Mouse (Mus musculus): ENCODE measurements at regions not wholly inside any gene's neighbourhood (a gene's known extent, or its start where the extent isn't known, plus 50 kb on each side); places are given as distances from the start of the nearest gene placed in this dataset.

GRCm38 (mm10) chr8:6388651-6389050, 1283.5 kb upstream of the Slc10a2 start:
- WGBS = 78% methylated on average over 2 of the region's 2 CpGs

GRCm38 (mm10) chr8:6374712-6375111, 1269.6 kb upstream of the Slc10a2 start:
- Histone ChIP-seq H3K79me2 (ENCODE audit: control insufficient read depth, insufficient read depth, low read length) (no peaks in the 10 kb centered on the region), H3K27ac (replicated peaks; ENCODE audit: insufficient read depth, low read depth, low read length) (no peak overlapping the region), H3K9ac (ENCODE audit: low read depth, low read length) (no peak overlapping the region), H3K4me1 (ENCODE audit: control insufficient read depth, insufficient read depth, low read length) (no peaks in the 10 kb centered on the region), H3K27me3 (ENCODE audit: control insufficient read depth, insufficient read depth, low read length) (no peaks in the 10 kb centered on the region), H3K4me3 (ENCODE audit: insufficient read depth, low read depth, low read length) (no peak overlapping the region), H3K36me3 (ENCODE audit: control insufficient read depth, insufficient read depth, low read length) (no peaks in the 10 kb centered on the region)
- no peak for DNase-seq (ENCODE audit: extremely low read depth, low read depth, low spot score)
- WGBS = 55% methylated on average over 3 of the region's 3 CpGs
- TF ChIP-seq POLR2A (IDR thresholded peaks at IDR 0.05; ENCODE audit: extremely low read depth, insufficient read depth, low read length) = no peak
- TF ChIP-seq CTCF (IDR thresholded peaks at IDR 0.05; ENCODE audit: low read depth, low read length) = no peak

More at GRCm38 (mm10) chr8:6388651-6389050, 1283.5 kb upstream of the Slc10a2 start:
- no peak for TF ChIP-seq POLR2A (IDR thresholded peaks at IDR 0.05; ENCODE audit: extremely low read depth, insufficient read depth, low read length)
- no peak for TF ChIP-seq CTCF (IDR thresholded peaks at IDR 0.05; ENCODE audit: low read depth, low read length)
- Histone ChIP-seq H3K9ac (ENCODE audit: low read depth, low read length) (no peak overlapping the region), H3K4me3 (ENCODE audit: insufficient read depth, low read depth, low read length) (no peak overlapping the region), H3K4me1 (ENCODE audit: control insufficient read depth, insufficient read depth, low read length) (no peaks in the 10 kb centered on the region), H3K27me3 (ENCODE audit: control insufficient read depth, insufficient read depth, low read length) (no peaks in the 10 kb centered on the region), H3K79me2 (ENCODE audit: control insufficient read depth, insufficient read depth, low read length) (no peaks in the 10 kb centered on the region), H3K27ac (replicated peaks; ENCODE audit: insufficient read depth, low read depth, low read length) (no peak overlapping the region), H3K36me3 (ENCODE audit: control insufficient read depth, insufficient read depth, low read length) (no peaks in the 10 kb centered on the region)
- no peak for DNase-seq (ENCODE audit: extremely low read depth, low read depth, low spot score)

- H3K27me3 ChIP-seq (ENCODE audit: control insufficient read depth, insufficient read depth, low read length) = no peaks in the 10 kb centered on the region
- no peak overlapping the region for H3K4me3 ChIP-seq (ENCODE audit: insufficient read depth, low read depth, low read length)
- DNase-seq (ENCODE audit: extremely low read depth, low read depth, low spot score) = no peak
- 91% methylated on average over 6 of the region's 6 CpGs for WGBS
- TF ChIP-seq POLR2A (IDR thresholded peaks at IDR 0.05; ENCODE audit: extremely low read depth, insufficient read depth, low read length) = no peak
- TF ChIP-seq CTCF (IDR thresholded peaks at IDR 0.05; ENCODE audit: low read depth, low read length) = no peak
- H3K4me1 ChIP-seq (ENCODE audit: control insufficient read depth, insufficient read depth, low read length) = no peaks in the 10 kb centered on the region
- no peak overlapping the region for H3K27ac ChIP-seq (replicated peaks; ENCODE audit: insufficient read depth, low read depth, low read length)
- no peaks in the 10 kb centered on the region for H3K79me2 ChIP-seq (ENCODE audit: control insufficient read depth, insufficient read depth, low read length)
- H3K9ac ChIP-seq (ENCODE audit: low read depth, low read length) = no peak overlapping the region
- no peaks in the 10 kb centered on the region for H3K36me3 ChIP-seq (ENCODE audit: control insufficient read depth, insufficient read depth, low read length)
These were observed 1256.3 kb upstream of the Slc10a2 start for GRCm38 (mm10) chr8:6361403-6361942.

GRCm38 (mm10) chr8:6357866-6358265, 1252.7 kb upstream of the Slc10a2 start:
- 43% methylated on average over 2 of the region's 2 CpGs for WGBS
- Histone ChIP-seq H3K79me2 (ENCODE audit: control insufficient read depth, insufficient read depth, low read length) (no peaks in the 10 kb centered on the region), H3K4me3 (ENCODE audit: insufficient read depth, low read depth, low read length) (no peak overlapping the region), H3K4me1 (ENCODE audit: control insufficient read depth, insufficient read depth, low read length) (no peaks in the 10 kb centered on the region), H3K27ac (replicated peaks; ENCODE audit: insufficient read depth, low read depth, low read length) (no peak overlapping the region), H3K27me3 (ENCODE audit: control insufficient read depth, insufficient read depth, low read length) (no peaks in the 10 kb centered on the region), H3K9ac (ENCODE audit: low read depth, low read length) (no peak overlapping the region), H3K36me3 (ENCODE audit: control insufficient read depth, insufficient read depth, low read length) (no peaks in the 10 kb centered on the region)
- TF ChIP-seq POLR2A (IDR thresholded peaks at IDR 0.05; ENCODE audit: extremely low read depth, insufficient read depth, low read length) (no peak), CTCF (IDR thresholded peaks at IDR 0.05; ENCODE audit: low read depth, low read length) (no peak)
- DNase-seq (ENCODE audit: extremely low read depth, low read depth, low spot score) = no peak

GRCm38 (mm10) chr8:6350460-6350859, 1245.3 kb upstream of the Slc10a2 start:
- TF ChIP-seq CTCF (IDR thresholded peaks at IDR 0.05; ENCODE audit: low read depth, low read length) = no peak
- no peak for TF ChIP-seq POLR2A (IDR thresholded peaks at IDR 0.05; ENCODE audit: extremely low read depth, insufficient read depth, low read length)
- H3K4me3 ChIP-seq (ENCODE audit: insufficient read depth, low read depth, low read length) = no peak overlapping the region
- no peak for DNase-seq (ENCODE audit: extremely low read depth, low read depth, low spot score)
- no peak overlapping the region for H3K9ac ChIP-seq (ENCODE audit: low read depth, low read length)
- no peaks in the 10 kb centered on the region for H3K36me3 ChIP-seq (ENCODE audit: control insufficient read depth, insufficient read depth, low read length)
- H3K4me1 ChIP-seq (ENCODE audit: control insufficient read depth, insufficient read depth, low read length) = no peaks in the 10 kb centered on the region
- H3K27ac ChIP-seq (replicated peaks; ENCODE audit: insufficient read depth, low read depth, low read length) = no peak overlapping the region
- WGBS = 44% methylated on average over 1 of the region's 1 CpGs
- no peaks in the 10 kb centered on the region for H3K27me3 ChIP-seq (ENCODE audit: control insufficient read depth, insufficient read depth, low read length)
- H3K79me2 ChIP-seq (ENCODE audit: control insufficient read depth, insufficient read depth, low read length) = no peaks in the 10 kb centered on the region

- 79% methylated on average over 1 of the region's 1 CpGs for WGBS
These were observed 1244.9 kb upstream of the Slc10a2 start for GRCm38 (mm10) chr8:6350052-6350451.

More at GRCm38 (mm10) chr8:6350052-6350451, 1244.9 kb upstream of the Slc10a2 start:
- Histone ChIP-seq H3K27ac (replicated peaks; ENCODE audit: insufficient read depth, low read depth, low read length) (no peak overlapping the region), H3K4me3 (ENCODE audit: insufficient read depth, low read depth, low read length) (no peak overlapping the region), H3K79me2 (ENCODE audit: control insufficient read depth, insufficient read depth, low read length) (no peaks in the 10 kb centered on the region), H3K36me3 (ENCODE audit: control insufficient read depth, insufficient read depth, low read length) (no peaks in the 10 kb centered on the region), H3K9ac (ENCODE audit: low read depth, low read length) (no peak overlapping the region), H3K27me3 (ENCODE audit: control insufficient read depth, insufficient read depth, low read length) (no peaks in the 10 kb centered on the region), H3K4me1 (ENCODE audit: control insufficient read depth, insufficient read depth, low read length) (no peaks in the 10 kb centered on the region)
- no peak for DNase-seq (ENCODE audit: extremely low read depth, low read depth, low spot score)
- TF ChIP-seq POLR2A (IDR thresholded peaks at IDR 0.05; ENCODE audit: extremely low read depth, insufficient read depth, low read length) (no peak), CTCF (IDR thresholded peaks at IDR 0.05; ENCODE audit: low read depth, low read length) (no peak)

Data from liver, adult 2 months (tissue).